Mouse (Mus musculus): ENCODE measurements at regions not wholly inside any gene's neighbourhood (a gene's known extent, or its start where the extent isn't known, plus 50 kb on each side); places are given as distances from the start of the nearest gene placed in this dataset.

- no peak overlapping the region for H3K4me2 ChIP-seq (replicated peaks)
- H3K9ac ChIP-seq (replicated peaks) = no peak overlapping the region
- no peak for ATAC-seq (ENCODE audit: low FRiP score, low read depth)
- no peak overlapping the region for H3K27ac ChIP-seq (replicated peaks)
- 83% methylated on average over 2 of the region's 2 CpGs for WGBS
- no peaks in the 10 kb centered on the region for H3K9me3 ChIP-seq
- H3K4me3 ChIP-seq = no peak overlapping the region
- peaks cover 17% of the 10 kb centered on the region; the same call in 1 of the 2 replicates for H3K27me3 ChIP-seq
- no peaks in the 10 kb centered on the region for H3K36me3 ChIP-seq
- no peaks in the 10 kb centered on the region for H3K4me1 ChIP-seq
Measured at GRCm38 (mm10) chr8:92609908-92610307, 64.2 kb upstream of the Irx6 start.

- peaks cover 17% of the 10 kb centered on the region; the same call in 1 of the 2 replicates for H3K27me3 ChIP-seq
- H3K9ac ChIP-seq (replicated peaks) = no peak overlapping the region
- 39% methylated on average over 6 of the region's 6 CpGs for WGBS
- no peak overlapping the region for H3K4me3 ChIP-seq
- no peaks in the 10 kb centered on the region for H3K36me3 ChIP-seq
- H3K4me2 ChIP-seq (replicated peaks) = no peak overlapping the region
- no peak overlapping the region for H3K27ac ChIP-seq (replicated peaks)
- no peaks in the 10 kb centered on the region for H3K4me1 ChIP-seq
- ATAC-seq (ENCODE audit: low FRiP score, low read depth) = no peak
- H3K9me3 ChIP-seq = no peaks in the 10 kb centered on the region
Measured at GRCm38 (mm10) chr8:92610487-92611059, 63.5 kb upstream of the Irx6 start.

- Histone ChIP-seq H3K4me3 (no peak overlapping the region), H3K4me1 (no peaks in the 10 kb centered on the region), H3K27ac (replicated peaks) (no peak overlapping the region), H3K27me3 (peaks cover 20% of the 10 kb centered on the region; the same call in 1 of the 2 replicates), H3K4me2 (replicated peaks) (no peak overlapping the region), H3K9me3 (no peaks in the 10 kb centered on the region), H3K36me3 (no peaks in the 10 kb centered on the region), H3K9ac (replicated peaks) (no peak overlapping the region)
- WGBS = 43% methylated on average over 4 of the region's 4 CpGs
- ATAC-seq (ENCODE audit: low FRiP score, low read depth) = no peak
Measured at GRCm38 (mm10) chr8:92613486-92613885, 60.6 kb upstream of the Irx6 start.

- H3K9me3 ChIP-seq = no peaks in the 10 kb centered on the region
- ATAC-seq (ENCODE audit: low FRiP score, low read depth) = no peak
- H3K36me3 ChIP-seq = no peaks in the 10 kb centered on the region
- 0 out of 2 replicates have a peak, but pooled peaks cover 12% of the 10 kb centered on the region for H3K27me3 ChIP-seq
- no peak overlapping the region for H3K9ac ChIP-seq (replicated peaks)
- no peak overlapping the region for H3K4me2 ChIP-seq (replicated peaks)
- H3K27ac ChIP-seq (replicated peaks) = no peak overlapping the region
- no peaks in the 10 kb centered on the region for H3K4me1 ChIP-seq
- 68% methylated on average over 10 of the region's 10 CpGs for WGBS
- H3K4me3 ChIP-seq = no peak overlapping the region
Measured at GRCm38 (mm10) chr8:92616341-92617115, 57.6 kb upstream of the Irx6 start.

- Histone ChIP-seq H3K9me3 (no peaks in the 10 kb centered on the region), H3K4me2 (replicated peaks) (no peak overlapping the region), H3K36me3 (no peaks in the 10 kb centered on the region), H3K27ac (replicated peaks) (no peak overlapping the region), H3K4me1 (no peaks in the 10 kb centered on the region), H3K4me3 (no peak overlapping the region), H3K9ac (replicated peaks) (no peak overlapping the region), H3K27me3 (0 out of 2 replicates have a peak, but pooled peaks cover 4% of the 10 kb centered on the region)
- no peak for ATAC-seq (ENCODE audit: low FRiP score, low read depth)
- 82% methylated on average over 14 of the region's 14 CpGs for WGBS
Measured at GRCm38 (mm10) chr8:92618281-92618680, 55.8 kb upstream of the Irx6 start.
